Mouse (Mus musculus) thymus, postnatal 25 days (tissue): ENCODE measurements around the gene Gm20662.
"Not testable (repeated sequence)": the region's sequence is repeated elsewhere in the genome, so short reads cannot be mapped to it uniquely, and the experiment has no call there.

ENCODE experiments used
- DNase-seq: peaks from one replicate; pipeline ENCODE4 v3.0.0; 2022

Gm20662 gene

GRCm38 (mm10) chr9:108013577-108013976 lies 17.4 kb downstream of the Gm20662 start:
- not testable (repeated sequence) for DNase-seq

GRCm38 (mm10) chr9:108017127-108017526 lies 21.0 kb downstream of the Gm20662 start:
- DNase-seq = no peak

- DNase-seq = no peak
These were observed 24.6 kb downstream of the Gm20662 start for GRCm38 (mm10) chr9:108020741-108021140.

- no peak for DNase-seq
These were observed 27.1 kb downstream of the Gm20662 start for GRCm38 (mm10) chr9:108023216-108023615.

- no peak for DNase-seq
These were observed 30.4 kb downstream of the Gm20662 start for GRCm38 (mm10) chr9:108026584-108026983.

- DNase-seq = no peak
These were observed 31.7 kb downstream of the Gm20662 start for GRCm38 (mm10) chr9:108027867-108028266.

GRCm38 (mm10) chr9:108032126-108032525 lies 36.0 kb downstream of the Gm20662 start:
- no peak for DNase-seq

- no peak for DNase-seq
These were observed 39.4 kb downstream of the Gm20662 start for GRCm38 (mm10) chr9:108035331-108036156.

GRCm38 (mm10) chr9:108044751-108045492 lies 48.8 kb downstream of the Gm20662 start:
- DNase-seq = no peak

GRCm38 (mm10) chr9:108046582-108046981 lies 50.4 kb downstream of the Gm20662 start:
- DNase-seq = no peak

GRCm38 (mm10) chr9:108047601-108048565 lies 51.7 kb downstream of the Gm20662 start:
- DNase-seq = no peak

GRCm38 (mm10) chr9:108048566-108048955 lies 52.4 kb downstream of the Gm20662 start:
- DNase-seq = no peak

- peak; percentile 91 for DNase-seq
These were observed 52.9 kb downstream of the Gm20662 start, which contains the start of gene Gmppb for GRCm38 (mm10) chr9:108049016-108049455. Gmppb (plus strand) TSS chr9:108049242.

GRCm38 (mm10) chr9:108049561-108050251 lies 53.6 kb downstream of the Gm20662 start:
- no peak for DNase-seq

- no peak for DNase-seq
These were observed 55.2 kb downstream of the Gm20662 start for GRCm38 (mm10) chr9:108051184-108051930.

GRCm38 (mm10) chr9:108051931-108052220 lies 55.7 kb downstream of the Gm20662 start:
- DNase-seq = no peak

- DNase-seq = no peak
These were observed 56.3 kb downstream of the Gm20662 start for GRCm38 (mm10) chr9:108052411-108052810.

- DNase-seq = peak; percentile 96
These were observed 56.9 kb downstream of the Gm20662 start, which contains the start of gene Amigo3 for GRCm38 (mm10) chr9:108052885-108053664. Amigo3 (plus strand) TSS chr9:108053159.

- DNase-seq = no peak
These were observed 57.6 kb downstream of the Gm20662 start for GRCm38 (mm10) chr9:108053665-108054225.
